Mouse (Mus musculus): ENCODE measurements around the gene Tbx15. TPM values are rescaled to one million over a fixed set of nuclear protein-coding genes. Genes with fewer than 3 reads are reported as not detected.

The Tbx15 gene
- 0.24 TPM for polyA plus RNA-seq (2014; fragmentation: Illumina TruSeq; extraction: RNeasy Lipid Tissue Mini Kit (QIAGEN cat#74804); ENCODE audit: low read depth, low replicate concordance)

GRCm38 (mm10) chr3:99240213-99240720, at the start of gene Tbx15:
Tbx15 (plus strand) TSS chr3:99240381.

Other genes with a start within 250 kb of the Tbx15 start
- gene Wars2, start 99.3 kb upstream of the Tbx15 start, polyA plus RNA-seq (2014; fragmentation: Illumina TruSeq; extraction: RNeasy Lipid Tissue Mini Kit (QIAGEN cat#74804); ENCODE audit: low read depth, low replicate concordance), result 8.4 TPM